Mouse (Mus musculus) cerebellum, postnatal 36 days (tissue): ENCODE measurements at regions not wholly inside any gene's neighbourhood (a gene's known extent, or its start where the extent isn't known, plus 50 kb on each side); places are given as distances from the start of the nearest gene placed in this dataset.
"Not testable (repeated sequence)": the region's sequence is repeated elsewhere in the genome, so short reads cannot be mapped to it uniquely, and the experiment has no call there.

Source experiments
- DNase-seq, 2 experiments: peaks; one replicate each; pipeline ENCODE4 v3.0.0; 2021 to 2022; ENCODE audit warnings: mixed read lengths in 2 of 2

DNA sequence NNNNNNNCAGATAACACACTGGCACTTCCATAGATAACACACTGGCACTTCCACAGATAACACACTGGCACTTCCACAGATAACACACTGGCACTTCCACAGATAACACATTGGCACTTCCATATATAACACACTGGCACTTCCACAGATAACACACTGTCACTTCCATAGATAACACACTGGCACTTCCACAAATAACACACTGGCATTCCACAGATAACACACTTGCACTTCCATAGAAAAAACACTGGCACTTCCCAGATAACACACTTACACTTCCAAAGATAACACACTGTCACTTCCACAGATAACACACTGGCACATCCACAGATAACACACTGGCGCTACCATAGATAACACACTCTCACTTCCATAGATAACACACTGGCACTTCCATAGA lies 105.7 kb upstream of the Afdn start:
- not testable (repeated sequence) for DNase-seq

DNA sequence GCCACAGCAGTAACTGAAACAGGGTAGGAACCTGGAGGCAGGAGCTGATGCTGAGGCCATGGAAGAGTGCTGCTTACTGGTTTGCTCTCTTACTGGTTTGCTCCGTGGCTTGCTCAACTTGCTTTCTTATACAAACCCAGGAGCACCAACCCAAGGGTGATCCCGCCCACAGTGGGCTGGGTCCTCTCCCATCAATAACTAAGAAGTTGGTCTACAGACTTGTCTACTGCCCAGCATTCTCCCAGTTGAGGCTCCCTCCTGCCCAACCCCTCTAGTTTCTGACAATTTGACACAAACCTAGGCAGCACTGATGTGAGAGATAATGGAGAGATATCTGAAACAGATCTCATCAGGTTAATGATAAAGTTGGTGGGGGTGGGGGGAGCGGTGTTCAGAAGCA lies 104.3 kb upstream of the Afdn start:
- DNase-seq = no peak

DNA sequence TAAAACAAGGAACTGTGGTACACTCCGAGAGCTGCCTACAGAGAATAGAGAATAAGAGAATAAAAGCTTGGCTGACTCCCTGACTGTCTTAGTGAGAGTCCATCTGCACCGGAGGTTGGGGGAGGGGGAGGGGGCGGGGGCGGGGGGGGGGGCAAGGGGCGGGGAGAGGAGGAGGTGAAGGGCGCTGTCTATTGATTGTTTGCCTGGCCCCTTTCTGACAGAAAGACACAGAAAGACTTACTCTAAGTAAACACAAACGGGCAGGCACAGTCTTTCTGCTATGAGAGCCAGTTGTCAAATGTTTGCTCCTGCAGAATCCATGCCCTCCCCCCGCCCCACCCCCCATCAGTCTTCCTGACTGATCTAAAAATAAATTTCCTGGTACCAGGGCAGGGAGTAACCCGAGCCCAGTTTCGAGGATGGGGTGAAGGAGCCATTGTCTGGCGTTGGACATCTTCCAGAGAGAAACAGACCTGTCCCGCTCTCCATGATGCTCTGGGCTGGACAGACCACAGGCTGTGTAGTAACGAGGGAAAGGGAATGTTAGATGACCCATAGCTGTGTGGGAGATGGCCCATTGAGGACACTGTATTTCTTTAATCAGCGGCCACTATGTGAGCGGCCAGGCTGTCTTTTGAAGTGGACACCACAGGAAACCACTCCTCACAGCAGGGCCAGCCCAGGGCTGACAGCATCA lies 103.7 kb upstream of the Afdn start:
- peak; percentile 38 to 63 for DNase-seq

DNA sequence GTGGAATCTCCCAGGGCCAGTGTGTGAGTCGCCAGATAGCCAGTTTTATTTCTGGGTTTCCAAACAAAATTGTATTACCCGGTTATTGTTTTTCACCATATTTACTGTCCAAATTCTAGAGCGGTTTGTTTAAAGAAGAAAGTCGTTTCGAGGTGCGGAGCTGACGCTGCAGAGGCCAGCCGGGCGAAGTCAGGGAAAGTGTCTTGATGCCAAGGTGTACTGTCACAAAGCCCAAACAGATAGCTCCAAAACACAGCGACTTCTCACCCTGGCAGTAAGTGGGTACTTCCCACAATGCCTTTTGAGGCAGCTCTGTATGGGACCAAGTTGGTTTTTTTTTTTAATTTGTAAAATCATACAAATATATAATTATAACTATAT lies 103.2 kb upstream of the Afdn start:
- DNase-seq = no peak

DNA sequence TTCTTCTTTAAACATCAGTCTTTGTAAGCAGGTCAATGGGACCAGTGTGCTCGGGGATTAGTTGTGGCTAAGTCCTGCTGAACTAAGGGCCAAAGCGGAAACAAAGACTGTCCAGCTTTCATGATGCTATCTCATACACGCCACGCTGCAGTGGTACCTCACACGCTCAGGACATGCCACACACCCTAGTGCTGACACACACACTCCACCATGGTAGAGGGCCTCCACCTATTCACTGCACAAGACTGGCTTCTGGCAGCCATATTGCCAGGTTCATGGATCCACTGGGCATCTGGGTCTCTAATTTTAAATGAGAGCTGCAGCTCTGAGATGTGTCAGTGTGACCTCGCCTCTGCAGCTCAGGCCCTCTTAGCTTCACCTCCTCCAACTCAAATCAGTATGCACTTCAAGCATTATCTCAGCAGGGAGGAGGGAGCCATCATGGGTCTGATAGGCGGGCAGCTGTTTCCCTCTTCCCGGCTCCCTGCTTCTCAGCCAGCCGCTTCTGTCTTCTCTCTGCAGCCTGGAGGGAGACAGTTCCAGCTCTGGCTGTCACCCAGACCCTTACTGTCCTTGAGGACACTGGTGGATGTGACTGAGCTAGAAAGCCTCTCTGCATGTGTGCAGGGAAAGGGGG lies 102.6 kb upstream of the Afdn start:
- DNase-seq = no peak

DNA sequence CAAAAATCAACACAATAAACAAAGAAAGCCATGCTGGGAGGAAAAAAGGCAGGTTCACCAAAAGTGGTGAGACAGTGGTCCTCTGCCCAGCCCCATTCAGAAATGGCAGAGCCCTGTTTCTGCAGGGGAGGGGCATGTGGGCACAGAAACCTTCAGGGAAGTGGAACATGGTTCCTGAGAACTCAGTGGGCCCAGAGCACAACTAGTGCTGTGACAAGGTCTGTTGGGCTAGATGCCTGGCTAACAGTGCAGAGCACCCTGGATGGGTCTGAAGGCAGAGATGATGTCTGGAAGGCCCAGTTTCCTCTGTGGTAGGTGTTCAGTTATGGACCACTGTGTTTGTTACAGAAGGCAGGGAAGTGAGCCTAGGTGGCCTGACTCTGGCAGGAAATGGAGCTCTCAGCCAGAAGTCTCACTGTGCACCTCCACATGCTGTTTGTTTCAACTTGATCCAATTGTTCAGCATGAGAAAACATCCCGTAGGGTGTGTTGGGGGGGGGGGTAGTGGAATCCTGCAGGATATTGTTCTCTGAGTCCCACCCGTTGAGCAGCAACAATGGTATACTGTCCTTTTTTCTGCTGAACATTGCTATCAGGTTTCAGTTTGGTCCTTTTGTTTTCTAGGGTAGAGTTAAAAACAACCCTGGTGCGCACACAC lies 101.9 kb upstream of the Afdn start:
- DNase-seq = no peak

DNA sequence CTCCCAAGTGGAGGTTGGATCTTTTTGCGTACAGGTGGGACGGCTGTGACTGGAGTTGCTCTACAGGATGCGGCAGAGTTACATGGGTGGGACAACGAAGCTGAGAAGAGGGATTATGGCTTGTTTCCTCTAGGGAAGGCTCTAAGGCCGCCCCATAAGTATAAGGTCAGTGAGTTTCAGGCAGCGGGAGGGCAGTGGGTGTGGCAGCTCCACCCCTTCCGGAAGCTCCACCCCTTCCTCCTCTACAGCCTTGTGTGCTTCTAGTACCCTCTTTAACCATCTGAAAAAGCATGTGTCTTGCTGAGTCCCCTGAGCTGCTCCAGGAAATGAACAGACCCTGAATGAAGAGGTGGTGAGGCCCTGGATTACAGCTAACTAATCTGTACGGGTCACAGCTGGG lies 101.2 kb upstream of the Afdn start:
- DNase-seq = no peak

DNA sequence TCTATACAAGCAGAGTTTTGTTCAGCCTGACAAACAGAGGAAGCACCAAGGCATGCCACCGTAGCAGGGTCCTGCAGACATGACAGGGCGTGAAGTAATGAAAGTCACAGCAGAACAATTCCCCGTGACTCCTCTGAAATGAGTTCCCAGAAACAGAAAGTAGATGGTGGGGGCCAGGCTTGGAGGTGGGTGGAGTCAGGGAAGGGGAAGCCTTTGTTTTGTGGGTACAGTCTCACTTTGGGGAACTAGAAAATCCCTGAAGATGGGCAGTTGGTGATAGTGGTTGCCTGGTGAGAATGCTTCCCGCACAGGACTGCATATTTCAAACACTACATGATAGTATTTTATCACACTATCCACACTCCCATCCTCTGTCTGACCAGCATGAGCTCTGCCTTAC lies 100.4 kb upstream of the Afdn start:
- DNase-seq = no peak

DNA sequence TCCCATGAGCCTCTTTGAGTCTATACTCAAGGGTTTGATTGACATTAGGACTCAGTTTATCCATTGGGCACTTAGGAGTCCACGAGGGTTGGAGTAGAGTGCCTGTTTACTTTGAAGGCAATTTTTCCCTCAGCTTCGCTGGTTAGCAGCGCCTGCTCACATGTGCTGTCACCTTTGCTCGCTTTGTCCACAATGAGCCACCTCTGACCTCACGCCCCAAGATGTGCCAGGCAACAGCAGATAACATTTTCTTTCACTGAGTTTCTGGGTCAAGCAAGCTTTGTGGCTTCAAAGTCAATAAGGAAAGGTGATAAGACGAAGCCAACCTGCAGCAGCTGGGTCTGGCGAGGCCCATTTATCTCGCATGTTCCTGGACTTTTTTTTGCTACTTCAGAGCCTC lies 99.3 kb upstream of the Afdn start:
- no peak for DNase-seq

DNA sequence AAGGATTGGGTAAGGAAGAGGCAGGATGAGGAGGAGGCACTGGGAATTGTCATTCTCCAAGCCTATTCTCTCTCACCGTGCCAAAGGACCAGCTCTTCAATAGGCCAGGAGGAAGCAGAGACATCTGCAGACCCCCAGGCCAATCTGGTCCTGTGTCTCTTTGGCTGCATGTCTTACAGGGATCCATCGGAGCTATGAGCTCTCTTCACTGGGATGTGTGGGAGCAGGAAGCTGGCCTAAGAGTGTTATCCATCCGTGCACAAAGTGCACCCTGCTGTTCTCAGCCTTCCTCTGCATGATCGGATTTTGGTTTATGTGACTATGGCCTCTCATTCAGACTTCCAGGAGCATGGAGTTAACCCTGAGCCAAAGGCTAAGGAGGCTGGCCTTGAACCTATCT lies 98.2 kb upstream of the Afdn start:
- no peak for DNase-seq
